14 mouse cellular contexts compared by ENCODE assay signal in genomic region chr16:44253797-44254634, GRCm38 (mm10).
DNase-seq lines count a peak whose midpoint lies in the region; ATAC-seq and TF ChIP-seq lines count a peak whose summit lies in the region.
"Had no signal": no experiment of that assay in that cellular context is flagged by ENCODE, and none has a peak within 500 bp of the region (broad histone marks: within the 10 kb centered on the region; RNA-seq: fewer than 3 reads in every experiment).

No protein-coding gene starts in this region.

- TF ChIP-seq CTCF in cerebellum, adult 2 months (IDR thresholded peaks at IDR 0.05; ENCODE audit: borderline replicate concordance, insufficient read depth, low read depth, low read length): no peak

- peaks cover 4% of the 10 kb centered on the region; the same call in 1 of the 2 replicates for H3K4me1 ChIP-seq in heart, embryonic 16.5 days (ENCODE audit: control insufficient read depth, insufficient read depth, low read length)
- no peaks in the 10 kb centered on the region for H3K4me1 ChIP-seq in heart, embryonic 11.5 days (ENCODE audit: control insufficient read depth, insufficient read depth, low read length)
- H3K4me1 ChIP-seq in lung, embryonic 15.5 days: peaks cover 7% of the 10 kb centered on the region; the same call in 1 of the 2 replicates
- peaks cover 19% of the 10 kb centered on the region for H3K4me1 ChIP-seq in cerebellum, adult 2 months (ENCODE audit: control insufficient read depth, insufficient read depth, low read length)
- H3K4me1 ChIP-seq: embryonic facial prominence, embryonic 15.5 days; liver, embryonic 13.5 days had no signal

- H3K27me3 ChIP-seq in heart, embryonic 16.5 days (ENCODE audit: control insufficient read depth, insufficient read depth, low read length): no peaks in the 10 kb centered on the region
- H3K27me3 ChIP-seq in heart, embryonic 11.5 days (ENCODE audit: control insufficient read depth, insufficient read depth, low read length): no peaks in the 10 kb centered on the region
- no peaks in the 10 kb centered on the region for H3K27me3 ChIP-seq in lung, embryonic 15.5 days
- H3K27me3 ChIP-seq in cerebellum, adult 2 months (ENCODE audit: control insufficient read depth, insufficient read depth, low read length): no peaks in the 10 kb centered on the region
- no peaks in the 10 kb centered on the region for H3K27me3 ChIP-seq in myocyte (ENCODE audit: control insufficient read depth, insufficient read depth, insufficient read length)
- H3K27me3 ChIP-seq: embryonic facial prominence, embryonic 15.5 days; liver, embryonic 13.5 days had no signal

- H3K9me3 ChIP-seq in heart, embryonic 16.5 days (replicated peaks; ENCODE audit: control insufficient read depth, low read length): no peaks in the 10 kb centered on the region
- no peaks in the 10 kb centered on the region for H3K9me3 ChIP-seq in heart, embryonic 11.5 days (replicated peaks; ENCODE audit: control insufficient read depth, low read length)
- no peaks in the 10 kb centered on the region for H3K9me3 ChIP-seq in lung, embryonic 15.5 days
- H3K9me3 ChIP-seq: embryonic facial prominence, embryonic 15.5 days; liver, embryonic 13.5 days had no signal

- H3ac ChIP-seq in myocyte (ENCODE audit: control insufficient read depth, insufficient read length): no peak overlapping the region

- 70% methylated on average over 7 of the region's 7 CpGs for WGBS in heart, embryonic 16.5 days
- 75% methylated on average over 7 of the region's 7 CpGs for WGBS in heart, embryonic 11.5 days (ENCODE audit: insufficient replicate concordance)
- 56% methylated on average over 7 of the region's 7 CpGs for WGBS in lung, embryonic 15.5 days
- 34% methylated on average over 7 of the region's 7 CpGs for WGBS in cerebellum, adult 2 months

- no peak overlapping the region for H3K4me3 ChIP-seq in heart, embryonic 16.5 days (ENCODE audit: low read length)
- H3K4me3 ChIP-seq in heart, embryonic 11.5 days (ENCODE audit: low read depth, low read length): no peak overlapping the region
- H3K4me3 ChIP-seq in lung, embryonic 15.5 days: no peak overlapping the region
- H3K4me3 ChIP-seq in cerebellum, adult 2 months (replicated peaks; ENCODE audit: insufficient read depth, low read depth, low read length): no peak overlapping the region
- H3K4me3 ChIP-seq in myocyte: no peak overlapping the region
- H3K4me3 ChIP-seq: embryonic facial prominence, embryonic 15.5 days; left cerebral cortex, adult 2 months; liver, embryonic 13.5 days had no signal

- no peak for TF ChIP-seq POLR2A in cerebellum, adult 2 months (IDR thresholded peaks at IDR 0.05; ENCODE audit: borderline replicate concordance, insufficient read depth, low read length)
- TF ChIP-seq POLR2A in myocyte (IDR thresholded peaks at IDR 0.05; ENCODE audit: insufficient read length, low read depth): no peak

- DNase-seq in lung, postnatal 25 days (ENCODE audit: low spot score): no peak
- peak; percentile 49 to 73 for DNase-seq in cerebellum, adult 2 months
- DNase-seq in right cerebral cortex, postnatal 4 days: no peak
- DNase-seq in embryo, embryonic 9.5 days (ENCODE audit: extremely low spot score): no peak
- DNase-seq: liver, embryonic 13.5 days; retina, postnatal 1 day had no signal

- peak overlapping the region; percentile 50 for H3K27ac ChIP-seq in heart, embryonic 16.5 days (ENCODE audit: low read length)
- H3K27ac ChIP-seq in heart, embryonic 11.5 days (ENCODE audit: low read depth, low read length): no peak overlapping the region
- peak overlapping the region; percentile 29 for H3K27ac ChIP-seq in lung, embryonic 15.5 days
- peak overlapping the region; percentile 74 for H3K27ac ChIP-seq in cerebellum, adult 2 months (ENCODE audit: insufficient read depth, low read length)
- H3K27ac ChIP-seq: embryonic facial prominence, embryonic 15.5 days; left cerebral cortex, adult 2 months; liver, embryonic 13.5 days; macrophage had no signal

- ATAC-seq in heart, embryonic 16.5 days (replicated peaks; ENCODE audit: extremely low read depth, insufficient read depth, low FRiP score): no peak
- ATAC-seq in heart, embryonic 11.5 days (replicated peaks; ENCODE audit: insufficient number of reproducible peaks, low FRiP score, low TSS enrichment): no peak
- peak; percentile 36; the same call in 1 of the 2 replicates for ATAC-seq in lung, embryonic 15.5 days (ENCODE audit: borderline replicate concordance, extremely low read depth, low FRiP score, low TSS enrichment)

- no peaks in the 10 kb centered on the region for H3K36me3 ChIP-seq in heart, embryonic 16.5 days (ENCODE audit: control insufficient read depth, insufficient read depth)
- no peaks in the 10 kb centered on the region for H3K36me3 ChIP-seq in heart, embryonic 11.5 days (ENCODE audit: control insufficient read depth, insufficient read depth, low read length)
- no peaks in the 10 kb centered on the region for H3K36me3 ChIP-seq in lung, embryonic 15.5 days
- no peaks in the 10 kb centered on the region for H3K36me3 ChIP-seq in myocyte (ENCODE audit: control insufficient read depth, insufficient read depth)
- H3K36me3 ChIP-seq: embryonic facial prominence, embryonic 15.5 days; liver, embryonic 13.5 days had no signal

- H3K9ac ChIP-seq in heart, embryonic 16.5 days (ENCODE audit: low read length): no peak overlapping the region
- no peak overlapping the region for H3K9ac ChIP-seq in heart, embryonic 11.5 days (ENCODE audit: low read depth, low read length)
- no peak overlapping the region for H3K9ac ChIP-seq in lung, embryonic 15.5 days
- H3K9ac ChIP-seq: embryonic facial prominence, embryonic 15.5 days; liver, embryonic 13.5 days had no signal

- H3K79me2 ChIP-seq in myocyte (ENCODE audit: control insufficient read depth, insufficient read depth): no peaks in the 10 kb centered on the region

- H3K4me2 ChIP-seq in heart, embryonic 16.5 days (ENCODE audit: low read depth, low read length): no peak overlapping the region
- no peak overlapping the region for H3K4me2 ChIP-seq in heart, embryonic 11.5 days
- no peak overlapping the region for H3K4me2 ChIP-seq in lung, embryonic 15.5 days
- H3K4me2 ChIP-seq in myocyte (ENCODE audit: low read depth): peak overlapping the region; percentile 57
- H3K4me2 ChIP-seq: embryonic facial prominence, embryonic 15.5 days; liver, embryonic 13.5 days; midbrain, embryonic 11.5 days had no signal

TF ChIP-seq in myocyte, 11 proteins besides CTCF, POLR2A, EP300 and RAD21:
- peak; percentile 1 for TF ChIP-seq USF1 (IDR thresholded peaks at IDR 0.05; ENCODE audit: low read depth)
- no peak for TF ChIP-seq SRF (IDR thresholded peaks at IDR 0.05; ENCODE audit: control insufficient read depth, insufficient read length, low read depth)
- peak in 2 of 3 experiments; percentile 6 to 9 for TF ChIP-seq MYOD1 (IDR thresholded peaks at IDR 0.05; ENCODE audit: control insufficient read depth in 1 of 3, insufficient read length in 2 of 3, low read depth in 2 of 3)

Comparison
In these comparisons a context has a peak if more than half of its experiments do, and no peak if none do; other contexts are left out.
1. DNase-seq: peak in cerebellum, adult 2 months (2 of 2); none in lung, postnatal 25 days (single experiment), right cerebral cortex, postnatal 4 days (single experiment) and embryo, embryonic 9.5 days (single experiment).